Mouse (Mus musculus): ENCODE measurements around the gene Upp2.

- TF ChIP-seq CHD2 (IDR thresholded peaks at IDR 0.05; ENCODE audit: low read depth, low read length): no peak
- no peak for TF ChIP-seq MAFK (IDR thresholded peaks at IDR 0.05; ENCODE audit: insufficient read depth, low read depth, low read length)
- no peak for TF ChIP-seq ZC3H11A (IDR thresholded peaks at IDR 0.05; ENCODE audit: borderline replicate concordance, low read depth, low read length)
- no peak for TF ChIP-seq HCFC1 (IDR thresholded peaks at IDR 0.05; ENCODE audit: borderline replicate concordance, insufficient read depth, low read length)
These were observed 144.8 kb downstream of the Upp2 start for GRCm38 (mm10) chr2:58711935-58712334.
